Mouse (Mus musculus): ENCODE data around the gene Gcm2. TPM values are rescaled to one million over a fixed set of nuclear protein-coding genes. Genes with fewer than 3 reads are reported as not detected.

The Gcm2 gene
- not detected in 2 replicates for polyA plus RNA-seq (2014; fragmentation: Nextera tagmentation; extraction: Ambion mirVana)

- H3K27ac ChIP-seq (replicated peaks in 1 of 2; ENCODE audit: control insufficient read depth in 1 of 2, insufficient read depth in 1 of 2, low read depth in 2 of 2, low read length in 2 of 2), result no peak within 1 kb of the TSS
- no peaks in the 10 kb centered on the region for H3K4me1 ChIP-seq (ENCODE audit: control insufficient read depth in 2 of 2, insufficient read depth in 2 of 2, low read length in 2 of 2)
- no peak within 1 kb of the TSS for H3K9ac ChIP-seq (ENCODE audit: low read length)
- no peaks in the 10 kb centered on the region for H3K36me3 ChIP-seq (ENCODE audit: control insufficient read depth, insufficient read depth, low read length)
- H3K4me3 ChIP-seq (ENCODE audit: control insufficient read depth in 1 of 2, insufficient read depth in 1 of 2, low read depth in 1 of 2, low read length in 2 of 2), result no peak within 1 kb of the TSS
- no peaks in the 10 kb centered on the region for H3K9me3 ChIP-seq (ENCODE audit: control insufficient read depth, low read length)
- 79% methylated on average over 2 of the region's 3 CpGs for WGBS
- H3K27me3 ChIP-seq (ENCODE audit: control insufficient read depth, insufficient read depth, low read length), result peaks cover 26% of the 10 kb centered on the region; the same call in 1 of the 2 replicates
- H3K4me2 ChIP-seq (ENCODE audit: low read length), result no peak within 1 kb of the TSS
- ATAC-seq (ENCODE audit: insufficient number of reproducible peaks, insufficient read depth, low FRiP score, low read depth), result no peak
Observed at GRCm38 (mm10) chr13:41110935-41111334, at the start of gene Gcm2. TSS of gene Gcm2 (minus strand) at chr13:41111035.

GRCm38 (mm10) chr13:41158426-41158825 is 47.6 kb upstream of the Gcm2 start:
- Histone ChIP-seq H3K4me3 (ENCODE audit: control insufficient read depth in 1 of 2, insufficient read depth in 1 of 2, low read depth in 1 of 2, low read length in 2 of 2) (no peak overlapping the region), H3K4me1 (ENCODE audit: control insufficient read depth in 2 of 2, insufficient read depth in 2 of 2, low read length in 2 of 2) (no peaks in the 10 kb centered on the region), H3K9me3 (ENCODE audit: control insufficient read depth, low read length) (no peaks in the 10 kb centered on the region), H3K27ac (replicated peaks in 1 of 2; ENCODE audit: control insufficient read depth in 1 of 2, insufficient read depth in 1 of 2, low read depth in 2 of 2, low read length in 2 of 2) (no peak overlapping the region), H3K9ac (ENCODE audit: low read length) (no peak overlapping the region), H3K4me2 (ENCODE audit: low read length) (no peak overlapping the region), H3K27me3 (ENCODE audit: control insufficient read depth, insufficient read depth, low read length) (no peaks in the 10 kb centered on the region), H3K36me3 (ENCODE audit: control insufficient read depth, insufficient read depth, low read length) (no peaks in the 10 kb centered on the region)
- 50% methylated on average over 5 of the region's 5 CpGs for WGBS
- ATAC-seq (ENCODE audit: insufficient number of reproducible peaks, insufficient read depth, low FRiP score, low read depth), result no peak

- no peak overlapping the region for H3K4me2 ChIP-seq (ENCODE audit: low read length)
- WGBS, result 78% methylated on average over 11 of the region's 11 CpGs
- no peak overlapping the region for H3K4me3 ChIP-seq (ENCODE audit: control insufficient read depth in 1 of 2, insufficient read depth in 1 of 2, low read depth in 1 of 2, low read length in 2 of 2)
- ATAC-seq (ENCODE audit: insufficient number of reproducible peaks, insufficient read depth, low FRiP score, low read depth), result no peak
- H3K9ac ChIP-seq (ENCODE audit: low read length), result no peak overlapping the region
- H3K27ac ChIP-seq (replicated peaks in 1 of 2; ENCODE audit: control insufficient read depth in 1 of 2, insufficient read depth in 1 of 2, low read depth in 2 of 2, low read length in 2 of 2), result no peak overlapping the region
- no peaks in the 10 kb centered on the region for H3K36me3 ChIP-seq (ENCODE audit: control insufficient read depth, insufficient read depth, low read length)
- no peaks in the 10 kb centered on the region for H3K9me3 ChIP-seq (ENCODE audit: control insufficient read depth, low read length)
- H3K4me1 ChIP-seq (ENCODE audit: control insufficient read depth in 2 of 2, insufficient read depth in 2 of 2, low read length in 2 of 2), result no peaks in the 10 kb centered on the region
- no peaks in the 10 kb centered on the region for H3K27me3 ChIP-seq (ENCODE audit: control insufficient read depth, insufficient read depth, low read length)
Observed at GRCm38 (mm10) chr13:41153146-41153545, 42.3 kb upstream of the Gcm2 start.

- ATAC-seq (ENCODE audit: insufficient number of reproducible peaks, insufficient read depth, low FRiP score, low read depth), result no peak
Observed at GRCm38 (mm10) chr13:41146271-41146670, 35.4 kb upstream of the Gcm2 start.

GRCm38 (mm10) chr13:41145433-41145970 is 34.7 kb upstream of the Gcm2 start:
- Histone ChIP-seq H3K27me3 (ENCODE audit: control insufficient read depth, insufficient read depth, low read length) (no peaks in the 10 kb centered on the region), H3K36me3 (ENCODE audit: control insufficient read depth, insufficient read depth, low read length) (no peaks in the 10 kb centered on the region), H3K4me2 (ENCODE audit: low read length) (no peak overlapping the region), H3K27ac (replicated peaks in 1 of 2; ENCODE audit: control insufficient read depth in 1 of 2, insufficient read depth in 1 of 2, low read depth in 2 of 2, low read length in 2 of 2) (no peak overlapping the region), H3K4me1 (ENCODE audit: control insufficient read depth in 2 of 2, insufficient read depth in 2 of 2, low read length in 2 of 2) (no peaks in the 10 kb centered on the region), H3K9me3 (ENCODE audit: control insufficient read depth, low read length) (no peaks in the 10 kb centered on the region), H3K4me3 (ENCODE audit: control insufficient read depth in 1 of 2, insufficient read depth in 1 of 2, low read depth in 1 of 2, low read length in 2 of 2) (no peak overlapping the region), H3K9ac (ENCODE audit: low read length) (no peak overlapping the region)
- 65% methylated on average over 6 of the region's 6 CpGs for WGBS
- no peak for ATAC-seq (ENCODE audit: insufficient number of reproducible peaks, insufficient read depth, low FRiP score, low read depth)

More at GRCm38 (mm10) chr13:41146271-41146670, 35.4 kb upstream of the Gcm2 start:
- H3K4me3 ChIP-seq (ENCODE audit: control insufficient read depth in 1 of 2, insufficient read depth in 1 of 2, low read depth in 1 of 2, low read length in 2 of 2), result no peak overlapping the region
- H3K27ac ChIP-seq (replicated peaks in 1 of 2; ENCODE audit: control insufficient read depth in 1 of 2, insufficient read depth in 1 of 2, low read depth in 2 of 2, low read length in 2 of 2), result no peak overlapping the region
- H3K9me3 ChIP-seq (ENCODE audit: control insufficient read depth, low read length), result no peaks in the 10 kb centered on the region
- H3K4me2 ChIP-seq (ENCODE audit: low read length), result no peak overlapping the region
- no peak overlapping the region for H3K9ac ChIP-seq (ENCODE audit: low read length)
- H3K4me1 ChIP-seq (ENCODE audit: control insufficient read depth in 2 of 2, insufficient read depth in 2 of 2, low read length in 2 of 2), result no peaks in the 10 kb centered on the region
- WGBS, result 72% methylated on average over 10 of the region's 10 CpGs
- no peaks in the 10 kb centered on the region for H3K27me3 ChIP-seq (ENCODE audit: control insufficient read depth, insufficient read depth, low read length)
- no peaks in the 10 kb centered on the region for H3K36me3 ChIP-seq (ENCODE audit: control insufficient read depth, insufficient read depth, low read length)

- 6% methylated on average over 6 of the region's 6 CpGs for WGBS
- Histone ChIP-seq H3K4me1 (ENCODE audit: control insufficient read depth in 2 of 2, insufficient read depth in 2 of 2, low read length in 2 of 2) (no peaks in the 10 kb centered on the region), H3K4me3 (ENCODE audit: control insufficient read depth in 1 of 2, insufficient read depth in 1 of 2, low read depth in 1 of 2, low read length in 2 of 2) (no peak overlapping the region), H3K9ac (ENCODE audit: low read length) (no peak overlapping the region), H3K4me2 (ENCODE audit: low read length) (no peak overlapping the region), H3K36me3 (ENCODE audit: control insufficient read depth, insufficient read depth, low read length) (no peaks in the 10 kb centered on the region), H3K27ac (replicated peaks in 1 of 2; ENCODE audit: control insufficient read depth in 1 of 2, insufficient read depth in 1 of 2, low read depth in 2 of 2, low read length in 2 of 2) (no peak overlapping the region), H3K27me3 (ENCODE audit: control insufficient read depth, insufficient read depth, low read length) (no peaks in the 10 kb centered on the region), H3K9me3 (ENCODE audit: control insufficient read depth, low read length) (no peaks in the 10 kb centered on the region)
- no peak for ATAC-seq (ENCODE audit: insufficient number of reproducible peaks, insufficient read depth, low FRiP score, low read depth)
Observed at GRCm38 (mm10) chr13:41134901-41135300, 24.1 kb upstream of the Gcm2 start.

GRCm38 (mm10) chr13:41129061-41129460 is 18.2 kb upstream of the Gcm2 start:
- no peaks in the 10 kb centered on the region for H3K4me1 ChIP-seq (ENCODE audit: control insufficient read depth in 2 of 2, insufficient read depth in 2 of 2, low read length in 2 of 2)
- H3K4me3 ChIP-seq (ENCODE audit: control insufficient read depth in 1 of 2, insufficient read depth in 1 of 2, low read depth in 1 of 2, low read length in 2 of 2), result no peak overlapping the region
- WGBS, result 86% methylated on average over 8 of the region's 8 CpGs
- no peaks in the 10 kb centered on the region for H3K36me3 ChIP-seq (ENCODE audit: control insufficient read depth, insufficient read depth, low read length)
- no peaks in the 10 kb centered on the region for H3K27me3 ChIP-seq (ENCODE audit: control insufficient read depth, insufficient read depth, low read length)
- no peak overlapping the region for H3K9ac ChIP-seq (ENCODE audit: low read length)
- no peak overlapping the region for H3K27ac ChIP-seq (replicated peaks in 1 of 2; ENCODE audit: control insufficient read depth in 1 of 2, insufficient read depth in 1 of 2, low read depth in 2 of 2, low read length in 2 of 2)
- H3K9me3 ChIP-seq (ENCODE audit: control insufficient read depth, low read length), result no peaks in the 10 kb centered on the region
- no peak for ATAC-seq (ENCODE audit: insufficient number of reproducible peaks, insufficient read depth, low FRiP score, low read depth)
- H3K4me2 ChIP-seq (ENCODE audit: low read length), result no peak overlapping the region

- H3K9me3 ChIP-seq (ENCODE audit: control insufficient read depth, low read length), result no peaks in the 10 kb centered on the region
- H3K9ac ChIP-seq (ENCODE audit: low read length), result no peak overlapping the region
- no peak overlapping the region for H3K27ac ChIP-seq (replicated peaks in 1 of 2; ENCODE audit: control insufficient read depth in 1 of 2, insufficient read depth in 1 of 2, low read depth in 2 of 2, low read length in 2 of 2)
- 79% methylated on average over 8 of the region's 8 CpGs for WGBS
- no peaks in the 10 kb centered on the region for H3K36me3 ChIP-seq (ENCODE audit: control insufficient read depth, insufficient read depth, low read length)
- H3K27me3 ChIP-seq (ENCODE audit: control insufficient read depth, insufficient read depth, low read length), result no peaks in the 10 kb centered on the region
- no peaks in the 10 kb centered on the region for H3K4me1 ChIP-seq (ENCODE audit: control insufficient read depth in 2 of 2, insufficient read depth in 2 of 2, low read length in 2 of 2)
- H3K4me3 ChIP-seq (ENCODE audit: control insufficient read depth in 1 of 2, insufficient read depth in 1 of 2, low read depth in 1 of 2, low read length in 2 of 2), result no peak overlapping the region
- H3K4me2 ChIP-seq (ENCODE audit: low read length), result no peak overlapping the region
- no peak for ATAC-seq (ENCODE audit: insufficient number of reproducible peaks, insufficient read depth, low FRiP score, low read depth)
Observed at GRCm38 (mm10) chr13:41128326-41128725, 17.5 kb upstream of the Gcm2 start.
